Mouse (Mus musculus) fibroblast of lung, adult 2 months (primary cell): Measurements from ENCODE around the gene 4931428F04Rik.
A peak's percentile ranks its signal among the peaks of the same experiment; 100 is the strongest.
"Not testable (repeated sequence)": the region's sequence is repeated elsewhere in the genome, so short reads cannot be mapped to it uniquely, and the experiment has no call there.

Experiments
- DNase-seq: peaks from one replicate; pipeline ENCODE4 v3.0.0-alpha.2; 2011; ENCODE audit warnings: low read depth

4931428F04Rik gene

DNA sequence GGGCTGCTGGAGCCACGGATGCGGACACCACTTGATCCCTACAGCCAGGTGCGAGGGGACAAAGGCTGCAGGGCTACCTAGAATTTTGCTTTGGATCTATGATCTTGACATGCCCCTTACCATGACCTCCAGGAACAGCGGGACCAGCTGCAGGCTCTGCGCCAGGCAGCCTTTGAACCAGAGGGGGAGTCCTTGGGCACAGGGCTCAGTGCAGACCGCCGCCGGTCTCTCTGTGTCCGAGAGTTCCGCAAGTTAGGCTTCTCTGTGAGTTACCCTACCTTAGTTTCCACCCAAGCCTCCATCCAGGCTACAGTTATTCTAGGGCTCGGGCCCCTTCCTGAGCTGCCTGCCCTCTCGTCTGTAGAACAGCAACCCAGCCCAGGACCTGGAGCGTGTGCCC, 18.0 kb upstream of the 4931428F04Rik start:
- no peak for DNase-seq

DNA sequence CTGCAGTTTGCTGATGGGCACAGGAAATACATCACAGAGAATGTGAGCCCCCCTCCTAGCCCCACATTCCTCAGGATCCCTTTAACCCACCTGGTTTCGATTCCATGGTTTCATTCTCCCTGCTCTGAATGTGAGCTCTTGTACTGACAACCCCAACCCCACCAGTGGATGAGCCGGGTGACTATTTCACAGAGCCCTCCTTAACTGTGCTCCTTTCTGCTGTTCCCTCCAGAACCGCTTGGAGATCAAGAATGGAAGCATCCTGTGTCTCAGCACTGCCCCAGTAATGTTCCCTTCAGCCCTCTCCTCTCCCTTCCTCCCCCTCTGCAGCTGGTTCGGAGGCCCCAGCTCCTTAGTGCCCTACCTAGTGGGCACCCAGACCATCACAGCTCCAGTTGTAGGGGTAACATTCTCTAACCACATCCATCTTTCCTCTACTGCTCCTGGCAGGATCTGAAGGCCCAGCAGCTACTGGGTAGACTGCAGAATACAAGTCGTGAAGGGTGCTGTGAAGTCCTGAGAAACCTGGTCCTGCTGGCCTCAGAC, 16.6 kb upstream of the 4931428F04Rik start:
- no peak for DNase-seq

DNA sequence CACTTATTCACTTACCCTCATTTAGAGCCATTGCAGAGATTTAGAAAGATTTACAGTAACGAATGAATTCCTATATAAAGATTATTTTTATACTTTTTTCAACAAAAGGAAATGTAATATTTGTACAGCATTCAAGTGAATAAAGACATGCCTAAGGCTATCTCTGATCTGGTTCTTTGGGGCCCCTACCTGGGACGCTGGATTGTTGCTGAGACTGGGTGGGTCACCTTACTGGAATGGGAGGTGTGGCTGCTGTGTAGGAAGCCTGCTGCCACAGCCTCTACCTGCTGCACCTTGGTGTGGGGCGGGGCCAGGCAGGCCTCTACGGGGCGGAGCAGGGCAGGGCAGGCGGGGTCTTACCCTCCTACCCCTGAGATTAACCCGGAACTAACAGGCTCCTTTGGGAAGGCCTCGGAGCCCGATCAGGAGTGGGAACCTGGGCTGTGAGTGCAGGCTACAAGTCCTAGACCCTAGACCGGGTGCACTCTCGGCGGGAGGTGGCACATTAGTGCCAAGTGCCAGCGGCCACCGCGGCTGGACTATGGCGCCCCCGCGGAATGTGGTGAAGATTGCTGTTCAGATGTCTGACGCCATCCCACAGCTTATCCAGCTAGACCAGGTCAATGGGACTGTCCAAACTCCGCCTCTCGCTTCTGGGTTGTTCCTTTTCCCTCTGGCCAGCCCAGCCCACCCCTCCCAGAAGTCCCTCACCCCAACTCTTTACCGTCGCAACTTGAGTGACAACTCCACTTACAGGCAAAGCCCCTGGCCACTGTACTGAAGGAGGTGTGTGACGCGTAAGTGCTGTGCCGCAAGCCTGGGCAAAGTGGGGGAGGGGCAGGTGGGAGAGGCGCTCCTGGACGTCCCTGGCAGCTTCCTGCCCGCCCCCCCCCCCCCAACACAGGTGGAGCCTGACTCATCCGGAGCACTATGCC, 15.8 kb upstream of the 4931428F04Rik start, which contains the start of gene Elmo3:
Elmo3 (plus strand) TSS at position 391 of the 935 bp plus-strand sequence.
- DNase-seq, result no peak

DNA sequence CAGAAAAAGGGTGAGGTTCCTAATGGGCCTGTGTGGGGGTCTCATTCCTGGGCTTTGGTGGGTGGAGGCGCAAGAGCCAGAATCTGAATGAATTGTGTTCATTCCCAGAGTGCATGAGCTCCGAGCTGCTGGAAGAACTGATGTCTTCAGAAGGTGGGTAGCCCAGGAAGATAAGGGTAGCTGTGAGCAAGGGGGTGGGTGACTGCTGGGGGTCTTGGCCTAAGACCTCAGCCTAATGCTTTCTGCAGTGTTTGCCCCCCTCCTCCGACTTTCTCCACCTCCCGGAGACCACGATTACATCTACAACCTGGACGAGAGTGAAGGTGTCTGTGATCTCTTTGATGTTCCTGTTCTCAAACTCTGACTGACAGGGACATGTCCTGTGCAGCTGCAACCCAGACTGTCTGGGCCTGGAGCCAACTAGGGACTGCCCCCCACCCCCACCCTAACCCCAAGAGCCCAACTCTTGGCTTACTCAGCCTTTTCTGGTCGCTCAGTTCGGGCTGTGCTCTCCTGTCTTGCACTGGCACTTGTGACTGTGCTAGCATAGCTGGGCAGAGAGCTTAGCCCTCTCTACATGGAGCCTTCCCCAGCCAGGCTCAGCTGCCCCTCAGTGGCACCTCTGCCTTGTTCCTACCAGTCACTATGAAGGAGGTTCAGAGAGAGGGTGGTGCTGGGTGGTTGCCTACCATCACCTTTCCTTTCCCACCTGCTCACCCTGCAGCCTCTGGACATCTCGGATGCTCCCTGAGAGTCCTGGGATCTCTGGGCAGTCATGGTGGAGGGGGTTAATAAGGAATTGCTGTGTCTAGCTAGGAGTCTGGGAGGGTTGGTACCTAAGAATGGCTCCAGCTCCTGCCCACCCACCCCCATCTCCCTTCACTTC, 14.9 kb upstream of the 4931428F04Rik start:
- no peak for DNase-seq

DNA sequence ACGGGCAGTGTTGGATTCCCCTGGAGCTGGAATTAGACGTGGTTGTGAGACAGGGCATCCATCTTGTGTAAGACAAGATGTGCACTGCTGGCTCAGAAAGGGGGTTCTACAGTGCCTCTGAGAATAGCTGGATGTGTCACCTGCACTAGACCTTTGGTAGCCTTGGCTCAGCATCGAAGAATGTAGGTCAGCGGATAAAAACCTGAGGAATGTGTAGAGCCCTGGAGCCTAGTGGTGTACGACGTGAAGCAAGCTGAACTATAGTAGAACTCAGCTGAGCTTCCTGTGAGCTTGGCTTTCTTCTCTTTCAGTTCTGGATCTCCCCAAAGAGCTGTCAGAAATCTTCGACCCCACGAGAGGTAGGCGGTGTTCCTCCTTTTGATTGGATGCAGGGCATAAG, 14.2 kb upstream of the 4931428F04Rik start:
- DNase-seq, result no peak

DNA sequence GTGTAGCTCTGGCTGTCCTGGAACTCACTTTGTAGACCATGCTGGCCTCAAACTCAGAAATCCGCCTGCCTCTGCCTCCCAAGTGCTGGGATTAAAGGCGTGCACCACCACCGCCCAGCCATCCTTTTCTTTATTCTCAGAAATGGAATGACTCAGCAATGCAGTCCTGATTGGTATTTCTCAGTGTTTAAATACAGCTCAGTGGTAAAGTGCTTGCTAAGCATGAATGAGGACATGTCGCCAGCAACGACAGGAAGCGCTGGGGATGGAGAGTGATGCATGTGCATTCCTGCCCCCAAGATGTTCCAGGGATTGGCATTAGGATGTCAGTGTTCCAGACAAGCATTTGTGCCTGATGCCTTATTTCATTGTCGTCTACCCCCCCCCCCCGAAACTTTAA, 13.7 kb upstream of the 4931428F04Rik start:
- DNase-seq, result no peak

DNA sequence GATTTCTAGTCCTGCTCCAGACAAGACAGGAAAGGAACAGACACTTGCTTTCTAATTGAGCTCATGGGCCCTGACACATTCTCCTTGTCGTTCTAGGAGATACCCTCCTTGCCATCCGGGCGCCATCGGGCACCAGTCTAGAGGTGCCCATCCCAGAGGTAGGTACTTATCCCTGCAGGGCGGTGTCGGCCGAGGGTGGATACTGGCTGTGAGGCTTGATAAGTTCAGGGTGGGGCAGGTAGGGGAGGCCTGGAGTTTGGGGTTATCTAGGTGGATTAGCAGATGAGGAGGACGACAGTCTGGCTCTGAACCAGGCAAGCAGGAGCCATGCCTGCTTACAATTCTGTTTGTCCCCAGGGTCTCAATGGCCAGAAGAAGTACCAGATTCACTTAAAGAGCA, 10.3 kb upstream of the 4931428F04Rik start:
- no peak for DNase-seq

DNA sequence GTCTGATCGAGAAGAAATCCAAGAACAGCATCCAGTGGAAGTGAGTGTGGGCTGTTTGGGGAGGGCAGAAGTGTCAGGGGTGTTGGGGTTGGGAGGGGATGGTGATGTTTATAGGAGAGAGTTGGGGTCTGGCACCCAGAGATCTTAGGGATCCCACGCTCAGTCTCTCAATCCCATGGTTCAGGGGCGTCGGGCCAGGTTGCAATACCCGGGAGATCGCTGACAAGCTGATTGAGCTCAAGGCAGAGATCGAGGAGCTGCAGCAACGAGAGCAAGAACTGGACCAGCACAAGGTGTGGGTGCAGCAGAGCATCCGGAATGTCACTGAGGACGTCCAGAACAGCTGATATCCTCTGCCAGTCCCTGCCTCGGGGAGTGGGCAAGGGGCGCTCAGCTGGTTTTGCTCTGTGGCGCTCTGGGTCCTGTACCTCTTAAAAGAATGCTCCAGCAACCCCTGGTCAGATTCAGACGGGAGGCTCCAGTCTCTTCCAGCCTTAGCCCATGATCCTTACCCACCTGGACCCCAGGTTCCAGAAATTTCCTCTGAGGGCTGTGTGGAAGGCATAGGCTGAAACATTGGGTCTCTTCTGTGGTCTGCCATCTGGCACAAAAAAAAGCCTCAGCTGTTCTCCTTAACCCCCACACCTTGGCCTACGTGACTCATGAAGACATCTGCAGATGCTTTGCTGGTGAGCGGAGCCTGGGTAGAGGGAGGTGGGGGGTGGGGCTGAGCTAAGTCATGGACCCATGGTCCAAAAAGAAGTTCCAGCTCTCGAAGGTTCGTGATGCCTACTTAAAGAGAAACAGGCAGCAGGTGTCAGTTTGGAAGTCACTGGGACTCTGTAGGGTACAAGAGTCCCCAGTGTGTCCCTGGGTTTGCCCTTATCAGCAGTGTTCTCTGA, 8.9 kb upstream of the 4931428F04Rik start:
- DNase-seq, result no peak

DNA sequence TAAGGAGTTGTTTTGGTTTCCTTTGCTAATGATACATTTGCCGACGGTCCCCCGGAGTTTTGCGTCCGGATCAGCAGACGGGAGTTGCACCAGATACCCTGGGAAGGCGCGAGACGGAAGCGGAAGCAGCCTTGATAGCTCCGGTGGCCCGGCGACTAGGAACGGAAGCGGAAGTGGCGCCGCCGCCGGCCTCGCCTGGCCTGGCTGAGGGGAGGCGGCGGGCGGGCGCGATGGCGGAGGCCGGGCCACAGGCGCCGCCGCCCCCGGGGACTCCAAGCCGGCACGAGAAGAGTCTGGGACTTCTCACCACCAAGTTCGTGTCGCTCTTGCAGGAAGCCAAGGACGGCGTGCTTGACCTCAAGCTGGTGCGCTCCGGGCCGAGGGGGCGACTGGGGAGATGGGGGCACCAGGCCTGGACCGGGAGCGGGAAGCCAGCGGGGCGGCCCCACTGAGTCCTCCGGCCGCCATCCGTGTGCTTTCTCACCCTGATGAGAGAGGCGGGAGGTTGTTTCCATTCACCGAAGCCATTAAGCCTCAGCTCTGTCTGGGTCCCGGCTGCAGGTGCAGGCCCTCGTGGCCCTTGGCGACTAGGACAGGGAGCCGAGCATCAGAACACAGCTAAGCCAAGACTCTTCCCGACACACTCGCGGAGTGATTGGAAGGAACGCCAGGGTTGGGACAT, 8.0 kb upstream of the 4931428F04Rik start, which contains the start of gene E2f4:
E2f4 (plus strand) TSS at position 153 of the 682 bp plus-strand sequence.
- DNase-seq, result peak; percentile 73

DNA sequence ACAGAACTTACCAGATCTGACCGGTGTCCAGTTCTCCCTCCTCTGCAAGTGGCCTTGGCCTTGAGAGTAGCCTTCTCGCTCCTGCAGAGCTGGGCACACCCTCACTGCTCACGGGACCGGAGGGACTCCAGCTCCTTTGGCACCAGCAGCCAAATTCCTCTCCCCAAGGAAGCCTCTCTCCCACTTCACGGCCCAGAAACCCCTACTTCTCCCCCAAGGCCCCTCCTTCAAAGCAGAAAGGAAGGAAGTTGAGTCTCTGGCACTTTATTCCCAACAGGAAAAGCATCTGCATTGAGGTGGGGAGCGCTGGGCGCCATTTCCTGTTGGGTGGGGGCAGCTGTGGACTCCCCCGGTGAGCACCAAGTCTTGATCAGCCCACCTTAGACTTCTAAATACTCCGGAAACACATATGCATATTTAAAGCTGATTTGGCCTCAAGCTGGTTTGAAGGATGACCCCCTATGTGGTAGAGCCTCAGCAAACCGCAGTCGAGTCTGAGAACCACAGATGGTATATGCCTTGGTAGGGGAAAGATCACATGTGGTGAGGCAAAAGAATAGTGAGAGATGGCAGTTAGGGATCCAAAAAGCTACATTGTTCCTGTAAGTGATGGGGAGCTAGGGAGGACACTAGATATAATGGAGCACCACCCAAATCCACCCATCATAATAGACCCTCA, 6.4 kb upstream of the 4931428F04Rik start, which contains the start of gene Exoc3l:
Exoc3l (minus strand) TSS at position 207 of the 679 bp plus-strand sequence.
- DNase-seq, result no peak

DNA sequence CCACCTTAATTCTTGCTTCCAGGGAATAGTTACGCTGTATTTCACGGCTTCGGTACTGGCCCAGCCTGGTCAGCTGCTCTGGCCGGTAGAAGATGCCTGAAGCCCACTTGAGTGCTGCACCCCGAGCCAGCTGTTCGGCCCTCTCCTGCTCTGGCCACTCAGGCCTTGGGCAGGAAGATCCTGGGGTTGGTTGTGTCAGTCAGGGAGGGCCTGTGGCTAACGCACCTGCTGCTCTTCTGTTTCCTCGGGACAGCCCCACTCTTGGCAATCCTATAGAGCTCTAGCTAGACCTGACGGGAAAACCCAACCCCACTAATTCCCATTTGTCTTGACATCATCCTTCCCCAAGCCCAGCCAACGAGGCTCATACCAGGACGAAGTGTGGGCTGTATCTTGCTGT, 5.6 kb upstream of the 4931428F04Rik start:
- DNase-seq, result no peak

DNA sequence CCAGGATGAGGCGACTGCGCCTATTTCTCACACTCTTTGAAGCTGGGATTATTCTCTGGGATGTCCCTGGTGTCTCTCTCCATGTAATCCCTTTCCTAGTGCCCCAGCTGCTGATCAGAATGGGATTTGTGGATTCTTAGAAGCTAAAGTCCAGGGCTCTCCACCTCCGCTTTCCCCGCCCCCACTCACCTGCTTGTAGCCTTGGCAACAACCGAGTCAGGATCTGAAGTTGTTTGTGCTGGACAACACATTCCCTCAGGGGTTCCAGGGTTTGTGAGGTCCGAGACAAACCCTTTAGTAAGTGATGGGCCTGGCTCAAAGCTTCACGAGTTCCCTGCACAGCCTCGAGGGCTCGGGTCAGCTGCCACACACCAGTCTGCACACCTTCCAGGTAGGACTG, 5.1 kb upstream of the 4931428F04Rik start:
- DNase-seq, result no peak

DNA sequence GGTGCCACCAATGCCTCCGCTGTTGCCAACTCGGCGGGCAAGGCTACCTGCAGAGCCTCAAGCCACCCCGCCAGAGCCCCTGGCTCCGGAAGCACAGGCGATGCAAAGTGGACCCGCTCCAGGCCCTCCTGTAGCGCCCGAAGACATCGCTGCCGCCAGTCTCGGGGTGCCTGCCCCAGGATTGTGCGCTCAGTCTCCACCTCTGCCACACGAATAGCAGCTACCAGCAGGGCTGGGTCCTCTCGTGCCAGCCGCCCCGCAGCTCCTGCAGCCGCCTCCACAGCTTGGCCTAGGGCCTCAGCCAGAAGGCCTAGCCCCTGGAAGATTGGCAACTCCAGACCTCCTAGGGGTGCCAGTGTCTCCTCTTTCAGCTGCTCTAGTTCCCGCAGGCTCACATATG, 3.7 kb upstream of the 4931428F04Rik start:
- DNase-seq, result no peak

DNA sequence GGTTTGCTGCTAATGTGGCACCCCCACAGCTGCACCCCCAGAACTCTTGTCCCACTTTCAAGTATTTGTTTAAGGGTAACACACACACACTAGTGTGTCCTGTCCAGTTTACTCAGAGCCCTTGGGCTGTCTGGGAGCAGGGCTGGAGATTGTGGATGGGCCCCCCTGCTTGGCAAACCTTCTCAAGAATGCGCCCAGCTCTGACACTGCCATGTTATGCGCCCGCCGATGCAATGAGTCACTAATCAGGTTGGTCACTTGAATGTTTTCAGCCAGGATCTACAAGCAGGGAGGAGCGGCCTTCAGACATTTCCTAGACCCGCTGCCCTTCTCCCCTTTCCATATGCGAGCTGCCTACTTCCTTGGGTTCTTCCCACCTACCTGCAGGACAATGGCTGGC, 2.8 kb upstream of the 4931428F04Rik start:
- DNase-seq, result no peak

DNA sequence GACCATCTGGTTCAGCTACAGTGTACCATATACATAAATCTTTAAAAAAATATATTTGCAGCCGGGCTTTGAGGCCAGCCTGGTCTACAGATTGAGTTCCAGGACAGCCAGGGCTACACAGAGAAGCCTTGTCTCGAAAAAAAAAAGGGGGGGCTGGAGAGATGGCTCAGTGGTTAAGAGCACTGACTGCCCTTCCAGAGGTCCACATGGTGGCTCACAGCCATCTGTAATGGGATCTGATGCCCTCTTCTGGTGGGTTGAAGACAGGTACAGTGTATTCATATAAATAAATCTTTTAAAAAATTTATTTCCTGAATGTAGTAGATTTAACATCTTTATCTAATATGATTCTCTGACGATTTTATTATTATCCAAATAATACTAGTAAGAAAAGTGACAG, 2.1 kb upstream of the 4931428F04Rik start:
- DNase-seq, result not testable (repeated sequence)

DNA sequence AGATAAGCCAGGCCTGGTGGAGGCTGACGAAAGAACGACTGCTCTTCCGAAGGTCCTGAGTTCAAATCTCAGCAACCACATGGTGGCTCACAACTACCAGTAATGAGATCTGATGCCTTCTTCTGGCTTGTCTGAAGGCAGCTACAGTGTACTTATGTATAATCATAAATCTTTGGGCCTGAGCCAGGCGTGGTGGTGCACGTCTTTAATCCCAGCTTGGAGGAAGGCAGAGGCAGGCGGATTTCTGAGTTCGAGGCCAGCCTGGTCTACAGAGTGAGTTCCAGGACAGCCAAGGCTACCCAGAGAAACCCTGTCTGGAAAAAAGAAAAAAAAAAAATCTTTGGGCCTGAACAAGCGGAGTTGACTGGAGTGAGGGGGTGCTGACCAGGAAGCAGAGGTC, 1.7 kb upstream of the 4931428F04Rik start:
- DNase-seq, result not testable (repeated sequence)

DNA sequence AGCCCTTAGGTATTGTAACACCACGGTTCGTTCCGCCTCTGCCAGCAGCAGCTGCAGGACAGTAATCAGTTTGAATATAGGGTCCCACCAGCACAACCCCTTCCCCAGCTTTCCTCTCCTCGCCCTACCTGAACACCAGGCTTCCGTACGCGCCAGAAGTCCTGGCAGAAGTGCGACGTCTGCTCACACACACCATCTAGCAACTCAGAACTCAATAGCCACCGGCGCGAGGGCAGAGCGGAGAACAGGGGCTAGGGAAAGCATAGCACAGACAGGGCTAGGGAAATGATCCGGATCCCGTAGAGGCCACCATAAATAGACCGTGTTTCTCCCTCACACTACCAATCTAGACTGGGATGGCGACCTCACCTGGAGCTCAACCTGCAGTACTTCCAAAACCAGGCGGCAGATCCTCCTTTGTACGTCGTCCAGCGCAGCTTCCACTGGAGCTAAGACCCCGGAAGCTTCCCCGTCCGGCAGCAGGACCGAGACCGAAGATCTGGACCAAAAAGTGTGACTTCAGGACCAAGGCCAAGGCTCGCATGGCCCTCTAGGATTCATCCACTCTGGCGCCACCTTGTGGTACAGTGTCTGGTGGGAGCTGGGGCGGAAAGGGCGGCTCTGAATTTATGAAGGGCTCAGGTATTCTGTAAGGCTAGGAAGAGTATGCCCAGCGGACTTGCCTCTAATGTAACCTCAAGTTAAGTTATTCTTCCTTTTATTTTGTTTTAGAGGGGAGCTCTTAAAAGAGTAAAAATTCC, 1.1 kb upstream of the 4931428F04Rik start:
- DNase-seq, result no peak

DNA sequence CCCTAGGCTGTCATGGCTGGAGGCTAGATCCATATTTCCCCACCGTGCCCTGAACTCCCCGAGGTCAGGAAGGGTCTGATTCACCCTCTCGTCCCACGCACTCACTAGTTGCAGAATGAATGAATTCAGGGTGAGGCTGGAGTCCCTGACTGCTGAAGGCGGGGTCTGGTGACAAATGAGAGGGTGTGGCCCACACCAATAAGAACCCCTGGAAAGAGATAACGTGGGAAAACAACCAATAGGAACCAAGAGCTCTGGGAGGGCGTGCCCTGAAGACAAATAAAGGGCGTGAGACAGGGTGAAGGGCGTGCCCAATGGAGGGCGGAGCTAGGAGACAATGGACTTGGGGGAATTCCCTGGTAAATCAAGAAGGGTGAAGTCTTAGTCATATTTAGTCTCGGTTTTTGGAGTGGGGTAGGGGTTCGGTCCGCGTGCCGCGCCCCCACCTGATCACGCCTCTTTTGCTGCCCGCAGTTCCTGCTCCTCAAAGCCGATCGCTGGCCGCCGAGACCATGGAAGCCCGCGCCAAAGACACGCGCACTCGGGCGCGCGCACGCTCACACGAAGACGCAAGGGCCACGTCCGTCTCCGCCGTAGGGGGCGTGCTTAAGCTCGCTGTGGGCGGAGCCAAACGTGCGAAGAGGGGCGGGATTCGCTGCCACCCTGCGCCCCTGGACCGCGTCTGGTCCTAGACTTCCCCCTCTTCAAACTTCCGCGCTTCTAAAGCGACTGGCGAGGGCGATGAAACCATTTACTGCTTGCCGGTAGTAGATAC, 519 bp downstream of the 4931428F04Rik start:
- DNase-seq, result peak; percentile 76
